Mouse (Mus musculus) layer of hippocampus, adult 8-10 months (tissue): Measurements from ENCODE around the gene Igf1r. TPM values are rescaled to one million over a fixed set of nuclear protein-coding genes. Genes with fewer than 3 reads are reported as not detected.
A peak's percentile ranks its signal among the peaks of the same experiment; 100 is the strongest.

Experiments used
- DNase-seq, 2 experiments: peaks; one replicate each; pipeline ENCODE4 v3.0.0; 2022; ENCODE audit warnings: low spot score in 2 of 2
- total RNA-seq, 4 experiments: library from RNA; stranded (reverse); gene quantifications; 2 replicates each; pipeline ENCODE4 v1.2.4; 2022

Gene Igf1r
- total RNA-seq, 4 experiments from 2014 or later = 36.7 to 55.9 (median 50.7) TPM

- no peak for DNase-seq
These were observed 96.4 kb downstream of the Igf1r start for GRCm38 (mm10) chr7:68049048-68049447.

- no peak for DNase-seq
These were observed 100.5 kb downstream of the Igf1r start for GRCm38 (mm10) chr7:68053002-68053624.

- DNase-seq = no peak
These were observed 101.9 kb downstream of the Igf1r start for GRCm38 (mm10) chr7:68054498-68054897.

GRCm38 (mm10) chr7:68054956-68055355 lies 102.3 kb downstream of the Igf1r start:
- no peak for DNase-seq

- DNase-seq = no peak
These were observed 104.4 kb downstream of the Igf1r start for GRCm38 (mm10) chr7:68057010-68057409.

- DNase-seq = no peak
These were observed 107.1 kb downstream of the Igf1r start for GRCm38 (mm10) chr7:68059690-68060089.

- no peak for DNase-seq
These were observed 108.8 kb downstream of the Igf1r start for GRCm38 (mm10) chr7:68061434-68061833.

- DNase-seq = no peak
These were observed 109.7 kb downstream of the Igf1r start for GRCm38 (mm10) chr7:68062170-68062848.

- no peak for DNase-seq
These were observed 110.2 kb downstream of the Igf1r start for GRCm38 (mm10) chr7:68062849-68063208.

- DNase-seq = no peak
These were observed 111.1 kb downstream of the Igf1r start for GRCm38 (mm10) chr7:68063711-68064110.

GRCm38 (mm10) chr7:68064120-68064519 lies 111.5 kb downstream of the Igf1r start:
- no peak for DNase-seq

- DNase-seq = peak in 1 of 2 experiments; percentile 26
These were observed 112.2 kb downstream of the Igf1r start for GRCm38 (mm10) chr7:68064647-68065362.

- no peak for DNase-seq
These were observed 113.3 kb downstream of the Igf1r start for GRCm38 (mm10) chr7:68065904-68066303.

GRCm38 (mm10) chr7:68067321-68067720 lies 114.7 kb downstream of the Igf1r start:
- DNase-seq = no peak

- DNase-seq = no peak
These were observed 116.7 kb downstream of the Igf1r start for GRCm38 (mm10) chr7:68069324-68069723.

GRCm38 (mm10) chr7:68070030-68070429 lies 117.4 kb downstream of the Igf1r start:
- no peak for DNase-seq

- DNase-seq = peak in 1 of 2 experiments; percentile 52
These were observed 118.0 kb downstream of the Igf1r start for GRCm38 (mm10) chr7:68070626-68071025.

- no peak for DNase-seq
These were observed 118.4 kb downstream of the Igf1r start for GRCm38 (mm10) chr7:68071050-68071449.

- DNase-seq = no peak
These were observed 119.1 kb downstream of the Igf1r start for GRCm38 (mm10) chr7:68071749-68072148.

- DNase-seq = no peak
These were observed 120.2 kb downstream of the Igf1r start for GRCm38 (mm10) chr7:68072524-68073459.

- DNase-seq = no peak
These were observed 120.8 kb downstream of the Igf1r start for GRCm38 (mm10) chr7:68073460-68073806.
